Mouse (Mus musculus): ENCODE measurements around the gene Btbd11. TPM values are rescaled to one million over a fixed set of nuclear protein-coding genes. Genes with fewer than 3 reads are reported as not detected.

Btbd11 gene
- polyA plus RNA-seq, 1 experiment from 2014 or later, result 7.2 TPM

- Histone ChIP-seq H3K9ac (no peak overlapping the region), H3K27ac (0 out of 2 replicates have a peak overlapping the region, but pooled peaks have one; percentile 28), H3K4me3 (no peak overlapping the region), H3K9me3 (no peaks in the 10 kb centered on the region), H3K4me1 (peaks cover 23% of the 10 kb centered on the region), H3K4me2 (peak overlapping the region; percentile 14; the same call in 1 of the 2 replicates), H3K27me3 (no peaks in the 10 kb centered on the region; the same call in 1 of the 2 replicates), H3K36me3 (no peaks in the 10 kb centered on the region)
- WGBS, result 31% methylated on average over 6 of the region's 6 CpGs
- ATAC-seq (ENCODE audit: insufficient number of reproducible peaks, insufficient read depth, low FRiP score, low TSS enrichment, low read depth), result no peak
Measured at GRCm38 (mm10) chr10:85482480-85482879, 95.9 kb downstream of the Btbd11 start.

- ATAC-seq (ENCODE audit: insufficient number of reproducible peaks, insufficient read depth, low FRiP score, low TSS enrichment, low read depth), result no peak
- Histone ChIP-seq H3K9me3 (no peaks in the 10 kb centered on the region), H3K27ac (no peak overlapping the region), H3K36me3 (no peaks in the 10 kb centered on the region), H3K4me3 (no peak overlapping the region), H3K4me1 (peaks cover 16% of the 10 kb centered on the region), H3K27me3 (no peaks in the 10 kb centered on the region), H3K9ac (no peak overlapping the region), H3K4me2 (no peak overlapping the region)
- WGBS, result 82% methylated on average over 3 of the region's 3 CpGs
Measured at GRCm38 (mm10) chr10:85486456-85486855, 99.8 kb downstream of the Btbd11 start.

- Histone ChIP-seq H3K9ac (no peak overlapping the region), H3K4me1 (0 out of 2 replicates have a peak, but pooled peaks cover 2% of the 10 kb centered on the region), H3K9me3 (no peaks in the 10 kb centered on the region), H3K4me2 (no peak overlapping the region), H3K4me3 (no peak overlapping the region), H3K27ac (no peak overlapping the region), H3K36me3 (no peaks in the 10 kb centered on the region), H3K27me3 (no peaks in the 10 kb centered on the region)
- ATAC-seq (ENCODE audit: insufficient number of reproducible peaks, insufficient read depth, low FRiP score, low TSS enrichment, low read depth), result no peak
- WGBS, result 87% methylated on average over 2 of the region's 2 CpGs
Measured at GRCm38 (mm10) chr10:85492583-85492982, 106.0 kb downstream of the Btbd11 start.

GRCm38 (mm10) chr10:85496358-85496757 lies 109.7 kb downstream of the Btbd11 start:
- 87% methylated on average over 8 of the region's 8 CpGs for WGBS
- H3K36me3 ChIP-seq, result no peaks in the 10 kb centered on the region
- H3K4me1 ChIP-seq, result peaks cover 7% of the 10 kb centered on the region; the same call in 1 of the 2 replicates
- no peak overlapping the region for H3K27ac ChIP-seq
- H3K9me3 ChIP-seq, result no peaks in the 10 kb centered on the region
- H3K9ac ChIP-seq, result no peak overlapping the region
- no peak for ATAC-seq (ENCODE audit: insufficient number of reproducible peaks, insufficient read depth, low FRiP score, low TSS enrichment, low read depth)
- H3K27me3 ChIP-seq, result no peaks in the 10 kb centered on the region
- H3K4me2 ChIP-seq, result no peak overlapping the region
- no peak overlapping the region for H3K4me3 ChIP-seq

- no peak overlapping the region for H3K4me3 ChIP-seq
- H3K4me2 ChIP-seq, result no peak overlapping the region
- H3K27me3 ChIP-seq, result no peaks in the 10 kb centered on the region
- WGBS, result 28% methylated on average over 2 of the region's 2 CpGs
- H3K9me3 ChIP-seq, result no peaks in the 10 kb centered on the region
- ATAC-seq (ENCODE audit: insufficient number of reproducible peaks, insufficient read depth, low FRiP score, low TSS enrichment, low read depth), result no peak
- no peaks in the 10 kb centered on the region for H3K36me3 ChIP-seq
- H3K27ac ChIP-seq, result no peak overlapping the region
- no peak overlapping the region for H3K9ac ChIP-seq
- peaks cover 9% of the 10 kb centered on the region for H3K4me1 ChIP-seq
Measured at GRCm38 (mm10) chr10:85496981-85497380, 110.4 kb downstream of the Btbd11 start.

- Histone ChIP-seq H3K27ac (no peak overlapping the region), H3K36me3 (no peaks in the 10 kb centered on the region), H3K4me3 (no peak overlapping the region), H3K9ac (no peak overlapping the region), H3K4me1 (peaks cover 18% of the 10 kb centered on the region), H3K27me3 (no peaks in the 10 kb centered on the region), H3K4me2 (no peak overlapping the region), H3K9me3 (no peaks in the 10 kb centered on the region)
- ATAC-seq (ENCODE audit: insufficient number of reproducible peaks, insufficient read depth, low FRiP score, low TSS enrichment, low read depth), result no peak
- 51% methylated on average over 5 of the region's 5 CpGs for WGBS
Measured at GRCm38 (mm10) chr10:85497931-85498330, 111.3 kb downstream of the Btbd11 start.

GRCm38 (mm10) chr10:85500573-85501155 lies 114.0 kb downstream of the Btbd11 start:
- no peak overlapping the region for H3K4me3 ChIP-seq
- H3K4me2 ChIP-seq, result no peak overlapping the region
- WGBS, result 82% methylated on average over 9 of the region's 9 CpGs
- H3K9me3 ChIP-seq, result no peaks in the 10 kb centered on the region
- no peaks in the 10 kb centered on the region for H3K36me3 ChIP-seq
- no peak for ATAC-seq (ENCODE audit: insufficient number of reproducible peaks, insufficient read depth, low FRiP score, low TSS enrichment, low read depth)
- H3K27ac ChIP-seq, result no peak overlapping the region
- H3K9ac ChIP-seq, result no peak overlapping the region
- peaks cover 42% of the 10 kb centered on the region for H3K4me1 ChIP-seq
- H3K27me3 ChIP-seq, result no peaks in the 10 kb centered on the region

GRCm38 (mm10) chr10:85501966-85502566 lies 115.5 kb downstream of the Btbd11 start:
- WGBS, result 35% methylated on average over 5 of the region's 5 CpGs
- H3K4me2 ChIP-seq, result no peak overlapping the region
- H3K36me3 ChIP-seq, result no peaks in the 10 kb centered on the region
- ATAC-seq (ENCODE audit: insufficient number of reproducible peaks, insufficient read depth, low FRiP score, low TSS enrichment, low read depth), result no peak
- H3K27ac ChIP-seq, result no peak overlapping the region
- H3K4me1 ChIP-seq, result peaks cover 42% of the 10 kb centered on the region
- H3K9me3 ChIP-seq, result no peaks in the 10 kb centered on the region
- no peaks in the 10 kb centered on the region for H3K27me3 ChIP-seq
- no peak overlapping the region for H3K4me3 ChIP-seq
- no peak overlapping the region for H3K9ac ChIP-seq

GRCm38 (mm10) chr10:85502656-85503055 lies 116.0 kb downstream of the Btbd11 start:
- Histone ChIP-seq H3K4me2 (no peak overlapping the region), H3K27ac (no peak overlapping the region), H3K4me3 (no peak overlapping the region), H3K36me3 (no peaks in the 10 kb centered on the region), H3K4me1 (peaks cover 39% of the 10 kb centered on the region), H3K9ac (no peak overlapping the region), H3K9me3 (no peaks in the 10 kb centered on the region), H3K27me3 (no peaks in the 10 kb centered on the region)
- 61% methylated on average over 9 of the region's 9 CpGs for WGBS
- ATAC-seq (ENCODE audit: insufficient number of reproducible peaks, insufficient read depth, low FRiP score, low TSS enrichment, low read depth), result no peak

GRCm38 (mm10) chr10:85503453-85503852 lies 116.8 kb downstream of the Btbd11 start:
- no peak for ATAC-seq (ENCODE audit: insufficient number of reproducible peaks, insufficient read depth, low FRiP score, low TSS enrichment, low read depth)
- 56% methylated on average over 7 of the region's 7 CpGs for WGBS
- H3K4me2 ChIP-seq, result no peak overlapping the region
- H3K4me3 ChIP-seq, result no peak overlapping the region
- H3K4me1 ChIP-seq, result peaks cover 35% of the 10 kb centered on the region
- no peak overlapping the region for H3K9ac ChIP-seq
- no peaks in the 10 kb centered on the region for H3K36me3 ChIP-seq
- peak overlapping the region; percentile 52 for H3K27ac ChIP-seq
- no peaks in the 10 kb centered on the region for H3K27me3 ChIP-seq
- H3K9me3 ChIP-seq, result no peaks in the 10 kb centered on the region

GRCm38 (mm10) chr10:85507270-85508050 lies 120.8 kb downstream of the Btbd11 start:
- no peak for ATAC-seq (ENCODE audit: insufficient number of reproducible peaks, insufficient read depth, low FRiP score, low TSS enrichment, low read depth)
- H3K4me2 ChIP-seq, result no peak overlapping the region
- peaks cover 28% of the 10 kb centered on the region for H3K4me1 ChIP-seq
- no peak overlapping the region for H3K4me3 ChIP-seq
- H3K9ac ChIP-seq, result no peak overlapping the region
- 71% methylated on average over 7 of the region's 7 CpGs for WGBS
- H3K27me3 ChIP-seq, result no peaks in the 10 kb centered on the region
- no peak overlapping the region for H3K27ac ChIP-seq
- no peaks in the 10 kb centered on the region for H3K36me3 ChIP-seq
- no peaks in the 10 kb centered on the region for H3K9me3 ChIP-seq
